Mouse (Mus musculus) stomach, embryonic 16.5 days (tissue): ENCODE results near the gene Ccdc12. TPM values are rescaled to one million over a fixed set of nuclear protein-coding genes. Genes with fewer than 3 reads are reported as not detected.

Source experiments
- ATAC-seq: fragments of 200-750 bp; cut with Nextera tagmentation; 2 replicates; pipeline ENCODE4 v1.8.0; 2017; ENCODE audit warnings: moderate number of reproducible peaks, moderate TSS enrichment; ENCODE audit not compliant: insufficient read depth, low FRiP score
- H3K27ac ChIP-seq: fragments of 300-500 bp; sonication (generic); 2 replicates; pipeline ENCODE4 v1.5.1; 2014; ENCODE audit warnings: low read length
- H3K27me3 ChIP-seq: fragments of 300-500 bp; sonication (generic); 2 replicates; pipeline ENCODE4 v1.6.1; 2014; ENCODE audit warnings: low read length, control low read depth, mixed read lengths; ENCODE audit not compliant: control insufficient read depth, insufficient read depth
- H3K36me3 ChIP-seq: fragments of 300-500 bp; sonication (generic); 2 replicates; pipeline ENCODE4 v1.6.1; 2014; ENCODE audit warnings: low read length; ENCODE audit not compliant: control insufficient read depth, insufficient read depth
- H3K4me1 ChIP-seq: fragments of 300-500 bp; sonication (generic); 2 replicates; pipeline ENCODE4 v1.6.1; 2014; ENCODE audit warnings: low read length, control low read depth, mixed read lengths; ENCODE audit not compliant: control insufficient read depth, insufficient read depth
- H3K4me2 ChIP-seq: fragments of 300-500 bp; sonication (generic); 2 replicates; pipeline ENCODE4 v1.6.1; 2014; ENCODE audit warnings: low read depth, low read length, mixed read lengths
- H3K4me3 ChIP-seq: fragments of 300-500 bp; sonication (generic); replicated peaks from 2 replicates; pipeline ENCODE4 v1.5.1; 2014; ENCODE audit warnings: mild to moderate bottlenecking, low read length
- H3K9ac ChIP-seq: fragments of 300-500 bp; sonication (generic); 2 replicates; pipeline ENCODE4 v1.6.1; 2014; ENCODE audit warnings: low read length
- H3K9me3 ChIP-seq: fragments of 300-500 bp; sonication (generic); replicated peaks from 2 replicates; pipeline ENCODE4 v1.6.1; 2016; ENCODE audit warnings: low read length, control low read depth; ENCODE audit not compliant: control insufficient read depth
- WGBS: fragments of 180-500 bp; shearing (Covaris S2); extraction: QIAGEN DNeasy Blood & Tissue Kit; methylation state at CpG from one replicate; pipeline ENCODE4 v1.1.7; 2014; 5-methylcytosine and 5-hydroxymethylcytosine counted together
- polyA plus RNA-seq: library from polyadenylated mRNA; unstranded; fragments of >200 nt; fragmentation: Nextera tagmentation; extraction: Ambion mirVana; gene quantifications from 2 replicates; pipeline ENCODE4 v1.2.1, GENCODE M21; 2015

Ccdc12 gene
- polyA plus RNA-seq, 1 experiment from 2014 or later, result 148 TPM

DNA sequence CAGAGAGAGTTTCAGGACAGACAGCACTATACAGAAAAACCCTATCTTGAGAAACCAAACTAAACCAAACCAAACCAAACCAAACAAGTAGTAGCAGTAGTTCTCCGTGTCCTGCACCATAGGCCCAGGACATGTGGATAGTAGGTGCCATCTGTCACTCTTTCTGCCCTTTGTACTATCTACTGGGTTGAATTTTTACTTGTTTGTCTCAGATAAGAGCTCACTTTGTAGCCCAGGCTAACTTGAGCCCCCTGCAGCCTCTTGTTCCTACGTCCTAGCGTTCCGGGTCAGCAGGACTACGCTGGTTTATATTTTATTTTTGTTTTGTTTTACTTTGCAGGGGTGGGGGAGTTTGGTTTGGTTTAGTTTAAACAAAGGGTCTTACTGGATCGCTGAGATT lies 47.6 kb downstream of the Ccdc12 start:
- ATAC-seq, result no peak
- Histone ChIP-seq H3K27ac (no peak overlapping the region; the same call in 1 of the 2 replicates), H3K4me2 (no peak overlapping the region), H3K4me3 (no peak overlapping the region), H3K9me3 (no peaks in the 10 kb centered on the region), H3K27me3 (no peaks in the 10 kb centered on the region), H3K9ac (no peak overlapping the region), H3K4me1 (peaks cover 13% of the 10 kb centered on the region; the same call in 1 of the 2 replicates), H3K36me3 (no peaks in the 10 kb centered on the region; the same call in 1 of the 2 replicates)
- WGBS, result 75% methylated on average over 6 of the region's 6 CpGs

DNA sequence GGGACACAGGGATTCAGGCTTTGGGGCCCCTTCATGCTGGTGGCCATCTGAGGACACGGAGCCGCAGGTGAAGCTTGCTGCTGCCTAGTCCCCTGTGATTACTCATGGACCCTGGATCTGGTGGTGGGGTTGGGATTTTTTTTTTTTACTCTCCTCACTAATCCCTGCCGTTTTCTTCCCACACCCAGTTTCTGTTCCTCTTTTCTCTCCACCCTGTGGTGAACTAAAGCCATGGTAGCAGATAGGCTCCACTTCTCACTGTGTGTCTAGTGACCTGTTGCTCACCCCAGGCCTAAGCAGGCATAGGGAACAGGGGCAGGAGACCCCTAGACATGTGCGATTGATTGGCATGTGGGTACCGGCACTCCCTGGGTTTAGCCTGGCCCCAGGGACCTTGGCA lies 50.5 kb downstream of the Ccdc12 start:
- peak overlapping the region; percentile 35; the same call in 1 of the 2 replicates for H3K9ac ChIP-seq
- no peak for ATAC-seq
- no peaks in the 10 kb centered on the region for H3K9me3 ChIP-seq
- no peaks in the 10 kb centered on the region; the same call in 1 of the 2 replicates for H3K36me3 ChIP-seq
- peaks cover 16% of the 10 kb centered on the region; the same call in 1 of the 2 replicates for H3K4me1 ChIP-seq
- 72% methylated on average over 5 of the region's 5 CpGs for WGBS
- H3K27ac ChIP-seq, result no peak overlapping the region; the same call in 1 of the 2 replicates
- no peak overlapping the region for H3K4me3 ChIP-seq
- no peak overlapping the region for H3K4me2 ChIP-seq
- H3K27me3 ChIP-seq, result no peaks in the 10 kb centered on the region

DNA sequence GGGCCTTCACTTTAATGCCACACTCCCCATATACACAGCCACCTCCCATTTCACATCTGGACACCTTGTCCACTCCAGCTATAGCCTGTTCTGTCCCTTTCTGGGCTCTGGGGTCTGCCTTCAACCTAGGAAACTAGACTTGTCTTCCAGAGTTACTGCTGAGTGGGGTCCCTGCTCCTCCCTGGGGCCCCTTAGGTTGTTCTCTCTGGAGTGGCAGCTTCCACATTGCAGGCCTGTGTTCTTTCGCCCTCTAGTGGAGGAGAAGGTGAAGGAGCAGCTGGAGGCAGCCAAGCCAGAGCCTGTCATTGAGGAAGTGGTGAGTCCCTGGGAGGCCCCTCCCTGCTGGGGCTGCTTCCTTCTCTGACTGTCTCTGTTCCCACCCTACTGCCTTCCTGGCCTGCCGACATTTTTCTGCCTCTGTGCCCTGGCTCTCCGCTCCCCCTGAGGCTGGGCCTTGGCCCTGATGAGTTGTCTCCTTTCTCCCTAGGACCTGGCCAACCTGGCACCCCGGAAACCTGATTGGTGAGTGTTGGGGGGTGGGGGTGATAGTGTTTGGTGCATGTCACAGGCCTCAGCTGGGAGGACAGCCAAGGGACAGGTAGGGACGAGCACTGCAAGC lies 53.4 kb downstream of the Ccdc12 start:
- peak; percentile 90 for ATAC-seq
- Histone ChIP-seq H3K9ac (peak overlapping the region; percentile 68), H3K9me3 (no peaks in the 10 kb centered on the region), H3K4me2 (peak overlapping the region; percentile 46), H3K36me3 (peaks cover 4% of the 10 kb centered on the region; the same call in 1 of the 2 replicates), H3K27me3 (no peaks in the 10 kb centered on the region), H3K4me1 (peaks cover 6% of the 10 kb centered on the region; the same call in 1 of the 2 replicates), H3K4me3 (peak overlapping the region; percentile 29), H3K27ac (peak overlapping the region; percentile 61)
- 27% methylated on average over 5 of the region's 5 CpGs for WGBS

DNA sequence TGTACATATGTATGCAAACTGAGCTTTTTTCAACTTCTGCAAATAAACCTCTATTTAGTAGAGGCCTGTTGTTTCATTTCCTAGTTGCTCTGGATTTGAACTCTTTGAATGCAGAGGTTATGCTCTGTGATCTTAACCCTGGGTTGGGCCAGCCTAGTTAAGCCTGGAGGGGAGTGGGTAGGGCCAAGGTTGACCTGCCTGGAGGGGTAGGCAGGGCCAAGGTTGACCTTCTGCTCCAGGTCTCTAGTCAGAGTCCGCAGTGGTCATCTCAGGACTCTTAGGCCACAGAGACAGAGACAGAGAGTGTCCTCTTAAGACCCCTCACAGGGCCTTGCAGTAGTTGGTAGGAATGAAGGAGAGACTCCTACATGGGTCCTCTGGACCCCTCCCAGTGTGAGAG lies 55.2 kb downstream of the Ccdc12 start:
- Histone ChIP-seq H3K27ac (no peak overlapping the region), H3K4me2 (no peak overlapping the region), H3K9ac (no peak overlapping the region), H3K9me3 (no peaks in the 10 kb centered on the region), H3K4me1 (peaks cover 6% of the 10 kb centered on the region; the same call in 1 of the 2 replicates), H3K4me3 (no peak overlapping the region), H3K27me3 (no peaks in the 10 kb centered on the region), H3K36me3 (peaks cover 4% of the 10 kb centered on the region; the same call in 1 of the 2 replicates)
- ATAC-seq, result no peak
- WGBS, result 86% methylated on average over 1 of the region's 1 CpGs

GRCm38 (mm10) chr9:110711996-110712395 lies 55.7 kb downstream of the Ccdc12 start:
- H3K27me3 ChIP-seq, result no peaks in the 10 kb centered on the region
- ATAC-seq, result no peak
- H3K4me2 ChIP-seq, result no peak overlapping the region
- no peak overlapping the region for H3K4me3 ChIP-seq
- WGBS, result 89% methylated on average over 6 of the region's 6 CpGs
- no peak overlapping the region for H3K9ac ChIP-seq
- H3K27ac ChIP-seq, result no peak overlapping the region
- H3K9me3 ChIP-seq, result no peaks in the 10 kb centered on the region
- H3K36me3 ChIP-seq, result peaks cover 4% of the 10 kb centered on the region; the same call in 1 of the 2 replicates
- H3K4me1 ChIP-seq, result peaks cover 6% of the 10 kb centered on the region; the same call in 1 of the 2 replicates

DNA sequence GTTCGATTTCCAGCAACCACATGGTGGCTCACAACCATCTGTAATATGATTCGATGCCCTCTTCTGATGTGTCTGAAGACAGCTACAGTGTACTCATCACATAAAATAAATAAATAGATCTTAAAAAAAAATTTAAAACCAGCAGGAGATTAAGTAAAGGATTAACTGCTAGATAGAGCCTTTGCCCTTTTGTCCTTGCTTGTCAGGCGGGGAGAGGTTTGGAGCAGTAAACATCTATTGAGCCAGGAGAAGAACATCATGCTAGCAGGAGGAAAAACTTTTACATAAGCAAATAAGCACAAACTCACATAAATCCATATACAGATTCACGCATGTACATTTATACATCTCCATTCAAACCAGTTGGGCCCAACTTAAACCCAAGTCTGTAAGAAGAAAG lies 56.2 kb downstream of the Ccdc12 start:
- Histone ChIP-seq H3K27ac (no peak overlapping the region), H3K9ac (no peak overlapping the region), H3K4me3 (no peak overlapping the region), H3K9me3 (no peaks in the 10 kb centered on the region), H3K36me3 (peaks cover 4% of the 10 kb centered on the region; the same call in 1 of the 2 replicates), H3K4me2 (no peak overlapping the region), H3K27me3 (no peaks in the 10 kb centered on the region), H3K4me1 (peaks cover 6% of the 10 kb centered on the region; the same call in 1 of the 2 replicates)
- 79% methylated on average over 4 of the region's 4 CpGs for WGBS
- ATAC-seq, result no peak

GRCm38 (mm10) chr9:110713389-110713788 lies 57.1 kb downstream of the Ccdc12 start:
- 52% methylated on average over 1 of the region's 1 CpGs for WGBS
- Histone ChIP-seq H3K4me2 (no peak overlapping the region), H3K27ac (no peak overlapping the region), H3K27me3 (no peaks in the 10 kb centered on the region), H3K36me3 (peaks cover 4% of the 10 kb centered on the region; the same call in 1 of the 2 replicates), H3K9me3 (no peaks in the 10 kb centered on the region), H3K9ac (no peak overlapping the region), H3K4me3 (no peak overlapping the region), H3K4me1 (peaks cover 6% of the 10 kb centered on the region; the same call in 1 of the 2 replicates)
- no peak for ATAC-seq

DNA sequence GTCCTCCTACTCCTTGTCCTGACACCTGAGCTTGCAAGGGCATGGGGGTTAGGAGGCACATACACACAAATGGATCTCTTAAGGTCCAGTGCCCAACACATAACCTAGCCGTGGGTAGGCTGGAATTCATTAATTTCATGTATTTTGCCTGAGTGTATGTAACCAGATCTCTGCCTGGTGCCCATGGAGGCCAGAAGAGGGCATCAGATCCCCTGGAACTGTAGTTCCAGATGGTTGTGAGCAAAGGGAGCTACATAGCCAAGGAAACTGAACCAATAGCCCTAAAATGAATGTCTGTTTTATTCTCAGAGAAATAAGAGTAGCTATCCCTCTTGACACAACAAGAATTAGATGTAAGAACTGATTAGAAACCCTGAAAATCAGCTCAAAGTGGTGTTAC lies 59.1 kb downstream of the Ccdc12 start:
- ATAC-seq, result no peak
- Histone ChIP-seq H3K4me1 (no peaks in the 10 kb centered on the region), H3K9ac (no peak overlapping the region), H3K9me3 (no peaks in the 10 kb centered on the region), H3K36me3 (0 out of 2 replicates have a peak, but pooled peaks cover 4% of the 10 kb centered on the region), H3K27ac (no peak overlapping the region), H3K4me3 (no peak overlapping the region), H3K27me3 (no peaks in the 10 kb centered on the region), H3K4me2 (no peak overlapping the region)
- 53% methylated on average over 1 of the region's 1 CpGs for WGBS

DNA sequence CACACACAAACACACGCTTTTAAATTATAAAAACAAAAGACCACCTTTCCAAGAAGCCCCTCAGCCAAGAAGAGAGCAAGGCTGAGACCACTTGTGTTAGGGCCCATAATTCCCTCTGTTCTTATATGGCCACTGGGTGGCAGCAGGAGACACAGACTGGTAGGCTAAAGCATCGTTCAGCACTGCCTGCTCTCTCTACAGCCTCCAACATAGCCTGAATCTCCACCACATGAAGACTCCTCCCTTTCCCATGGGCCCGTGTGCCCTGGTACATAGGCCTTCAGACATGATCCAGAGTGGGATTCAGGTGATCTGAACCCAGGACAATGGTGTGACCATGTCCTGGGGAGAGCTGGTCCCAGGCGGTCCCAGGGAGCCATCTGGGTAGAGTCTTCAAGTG lies 60.5 kb downstream of the Ccdc12 start:
- WGBS, result 29% methylated on average over 4 of the region's 4 CpGs
- no peak overlapping the region for H3K4me3 ChIP-seq

More for the DNA sequence above, 60.5 kb downstream of the Ccdc12 start:
- H3K27me3 ChIP-seq, result no peaks in the 10 kb centered on the region
- ATAC-seq, result peak; percentile 64; the same call in 1 of the 2 replicates
- no peaks in the 10 kb centered on the region for H3K9me3 ChIP-seq
- H3K36me3 ChIP-seq, result 0 out of 2 replicates have a peak, but pooled peaks cover 4% of the 10 kb centered on the region
- H3K27ac ChIP-seq, result no peak overlapping the region
- no peaks in the 10 kb centered on the region for H3K4me1 ChIP-seq
- H3K9ac ChIP-seq, result no peak overlapping the region
- H3K4me2 ChIP-seq, result no peak overlapping the region
